Mouse (Mus musculus): ENCODE results near the gene Fgfr4. TPM values are rescaled to one million over a fixed set of nuclear protein-coding genes. Genes with fewer than 3 reads are reported as not detected.

Fgfr4 gene
- total and polyA plus RNA-seq, 3 experiments, result 0.07 to 0.21 (median 0.21) TPM

GRCm38 (mm10) chr13:55203740-55204139 lies 51.3 kb downstream of the Fgfr4 start:
- no peaks in the 10 kb centered on the region for H3K36me3 ChIP-seq (ENCODE audit: control insufficient read depth, insufficient read depth, low read length)
- H3K4me1 ChIP-seq (ENCODE audit: control insufficient read depth, insufficient read depth, low read length), result no peaks in the 10 kb centered on the region
- H3K4me3 ChIP-seq, result no peak overlapping the region
- no peak overlapping the region for H3K27ac ChIP-seq
- no peaks in the 10 kb centered on the region for H3K79me2 ChIP-seq (replicated peaks; ENCODE audit: control insufficient read depth, insufficient read depth, low read length)
- TF ChIP-seq EP300 (IDR thresholded peaks at IDR 0.05; ENCODE audit: insufficient read depth, low read depth, low read length) (no peak), POLR2A (IDR thresholded peaks at IDR 0.05; ENCODE audit: insufficient read depth, low read depth, low read length) (no peak), CTCF (IDR thresholded peaks at IDR 0.05) (no peak)
- H3K9ac ChIP-seq (ENCODE audit: low read depth, low read length), result no peak overlapping the region
- intact Hi-C loops (cut with DNase I), result no loop called here
- H3K27me3 ChIP-seq (ENCODE audit: control insufficient read depth, insufficient read depth, low read length), result no peaks in the 10 kb centered on the region
- no peak for DNase-seq
- 75% methylated on average over 9 of the region's 9 CpGs for WGBS

DNA sequence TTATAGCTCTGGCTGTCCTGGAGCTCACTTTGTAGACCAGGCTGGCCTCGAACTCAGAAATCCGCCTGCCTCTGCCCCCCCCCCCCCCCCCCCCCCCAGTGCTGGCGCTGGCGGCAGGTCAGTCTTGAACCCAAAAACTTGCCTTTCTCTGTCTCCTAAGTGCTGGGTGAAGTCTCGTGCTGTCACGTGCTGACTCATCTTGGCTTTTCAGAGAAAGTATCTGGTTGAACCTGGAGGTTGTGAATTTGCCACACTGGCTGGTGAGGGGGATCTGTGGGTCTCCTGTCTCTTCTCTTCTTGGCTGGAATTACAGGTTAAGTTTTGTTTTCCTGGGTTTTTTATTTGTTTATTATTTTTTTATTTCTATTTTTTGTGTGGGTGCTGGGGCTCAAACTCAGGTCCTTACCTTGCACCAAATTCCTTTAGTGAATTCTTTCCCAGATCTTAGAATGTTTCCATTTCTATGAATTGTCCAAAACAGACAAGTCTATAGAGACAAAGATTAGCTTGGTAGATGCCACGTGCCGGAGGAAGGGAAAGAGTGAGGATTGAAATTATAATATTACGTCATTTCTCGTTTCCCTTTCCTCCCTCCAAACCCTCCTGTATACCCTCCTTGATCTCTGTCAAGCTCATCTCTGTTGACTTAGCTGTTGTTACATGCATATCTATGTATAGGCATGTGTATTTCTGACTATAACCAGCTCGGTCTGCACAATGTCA lies 52.4 kb downstream of the Fgfr4 start:
- WGBS, result 62% methylated on average over 8 of the region's 11 CpGs
- intact Hi-C loops (cut with DNase I), result no loop called here
- TF ChIP-seq CTCF (IDR thresholded peaks at IDR 0.05) (no peak), EP300 (IDR thresholded peaks at IDR 0.05; ENCODE audit: insufficient read depth, low read depth, low read length) (no peak), POLR2A (IDR thresholded peaks at IDR 0.05; ENCODE audit: insufficient read depth, low read depth, low read length) (no peak)
- Histone ChIP-seq H3K4me1 (ENCODE audit: control insufficient read depth, insufficient read depth, low read length) (no peaks in the 10 kb centered on the region), H3K27me3 (ENCODE audit: control insufficient read depth, insufficient read depth, low read length) (no peaks in the 10 kb centered on the region), H3K27ac (no peak overlapping the region), H3K4me3 (no peak overlapping the region), H3K36me3 (ENCODE audit: control insufficient read depth, insufficient read depth, low read length) (no peaks in the 10 kb centered on the region), H3K9ac (ENCODE audit: low read depth, low read length) (no peak overlapping the region), H3K79me2 (replicated peaks; ENCODE audit: control insufficient read depth, insufficient read depth, low read length) (no peaks in the 10 kb centered on the region)
- DNase-seq, result no peak

- TF ChIP-seq EP300 (IDR thresholded peaks at IDR 0.05; ENCODE audit: insufficient read depth, low read depth, low read length), result no peak
- TF ChIP-seq POLR2A (IDR thresholded peaks at IDR 0.05; ENCODE audit: insufficient read depth, low read depth, low read length), result no peak
- no peaks in the 10 kb centered on the region for H3K27me3 ChIP-seq (ENCODE audit: control insufficient read depth, insufficient read depth, low read length)
- H3K4me3 ChIP-seq, result no peak overlapping the region
- 95% methylated on average over 6 of the region's 6 CpGs for WGBS
- intact Hi-C loops (cut with DNase I), result no loop called here
- no peaks in the 10 kb centered on the region for H3K79me2 ChIP-seq (replicated peaks; ENCODE audit: control insufficient read depth, insufficient read depth, low read length)
- H3K36me3 ChIP-seq (ENCODE audit: control insufficient read depth, insufficient read depth, low read length), result no peaks in the 10 kb centered on the region
- no peak overlapping the region for H3K27ac ChIP-seq
- no peak overlapping the region for H3K9ac ChIP-seq (ENCODE audit: low read depth, low read length)
- no peak for DNase-seq
- no peaks in the 10 kb centered on the region for H3K4me1 ChIP-seq (ENCODE audit: control insufficient read depth, insufficient read depth, low read length)
Observed at GRCm38 (mm10) chr13:55205448-55206205, 53.2 kb downstream of the Fgfr4 start.

DNA sequence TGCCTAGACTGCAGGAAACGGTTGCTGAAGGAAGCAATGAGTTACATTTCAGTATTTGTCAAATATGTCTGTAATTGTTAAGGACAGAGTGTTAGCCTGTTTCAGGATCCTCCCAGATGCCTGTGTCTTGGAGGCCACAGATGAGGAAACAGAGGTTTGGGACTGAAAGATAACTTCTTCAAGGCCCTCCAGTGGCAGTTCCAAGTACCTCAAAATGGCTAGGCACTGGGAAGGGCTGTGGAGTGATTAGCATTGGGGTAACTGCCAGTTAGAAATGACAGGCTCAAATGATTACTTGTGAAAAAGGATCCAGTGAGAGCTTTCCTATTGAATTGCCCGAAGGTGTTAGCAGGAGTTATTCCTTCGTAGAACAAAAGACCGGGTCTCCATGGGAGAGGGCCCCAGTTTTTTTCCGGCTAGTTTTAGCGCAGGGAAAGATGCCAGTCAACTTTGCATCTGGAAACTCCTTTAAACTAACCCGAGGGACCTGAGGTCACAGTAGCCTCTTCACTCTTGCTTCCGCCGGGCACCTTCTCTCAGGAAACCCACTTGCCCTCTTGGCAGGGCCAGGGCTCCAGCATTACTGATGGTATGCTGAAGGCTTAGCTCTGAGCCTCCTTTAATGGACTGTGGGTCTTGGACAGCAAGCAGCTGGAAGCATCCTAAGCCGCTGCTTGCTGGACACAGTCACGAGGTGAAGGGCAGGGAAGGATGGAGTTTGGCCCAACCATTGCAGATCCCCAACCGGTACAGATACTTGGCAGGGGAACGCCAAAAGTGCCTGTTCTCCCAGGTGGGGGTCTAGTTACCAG lies 56.6 kb downstream of the Fgfr4 start:
- TF ChIP-seq CTCF (IDR thresholded peaks at IDR 0.05) (peak; percentile 28), POLR2A (IDR thresholded peaks at IDR 0.05; ENCODE audit: insufficient read depth, low read depth, low read length) (no peak), EP300 (IDR thresholded peaks at IDR 0.05; ENCODE audit: insufficient read depth, low read depth, low read length) (no peak)

DNA sequence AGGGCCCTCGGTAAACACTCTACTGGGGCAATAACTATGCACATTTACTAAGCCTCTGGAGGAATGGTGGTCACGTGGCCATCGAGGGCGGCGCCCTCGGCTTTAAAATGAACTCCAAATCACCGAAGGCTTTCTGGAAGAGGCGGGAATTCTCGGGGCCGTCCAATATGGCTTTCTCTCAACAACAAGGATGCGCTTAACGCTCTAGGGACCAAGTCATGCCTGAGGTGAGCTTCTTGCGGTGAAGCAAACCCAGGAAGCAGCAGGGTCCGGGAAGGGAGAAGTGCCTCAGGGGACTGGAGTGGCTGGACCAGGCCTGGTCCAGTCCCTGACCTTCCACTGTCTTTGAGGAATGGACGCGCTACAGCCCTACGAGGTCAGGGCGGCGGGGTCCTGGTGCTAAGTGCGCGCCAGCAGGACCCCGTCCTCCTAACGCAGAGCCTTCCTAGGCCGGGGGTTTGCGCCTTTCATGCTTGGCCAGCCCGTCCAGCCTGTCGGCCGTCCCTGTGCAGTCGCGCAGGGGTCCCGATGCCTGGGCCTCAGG lies 57.3 kb downstream of the Fgfr4 start, which contains the start of gene Nsd1:
Gene Nsd1 (plus strand): TSS at position 134 of the 544 bp plus-strand sequence.
- TF ChIP-seq EP300 (IDR thresholded peaks at IDR 0.05; ENCODE audit: insufficient read depth, low read depth, low read length) (no peak), CTCF (IDR thresholded peaks at IDR 0.05) (no peak), POLR2A (IDR thresholded peaks at IDR 0.05; ENCODE audit: insufficient read depth, low read depth, low read length) (no peak)
- Histone ChIP-seq H3K27me3 (ENCODE audit: control insufficient read depth, insufficient read depth, low read length) (no peaks in the 10 kb centered on the region), H3K4me1 (ENCODE audit: control insufficient read depth, insufficient read depth, low read length) (peaks cover 15% of the 10 kb centered on the region), H3K9ac (ENCODE audit: low read depth, low read length) (peak within 1 kb of the TSS; percentile 99), H3K27ac (peak within 1 kb of the TSS; percentile 98), H3K4me3 (peak within 1 kb of the TSS; percentile 60), H3K36me3 (ENCODE audit: control insufficient read depth, insufficient read depth, low read length) (peaks cover 17% of the 10 kb centered on the region), H3K79me2 (replicated peaks; ENCODE audit: control insufficient read depth, insufficient read depth, low read length) (no peaks in the 10 kb centered on the region)
- no peak for DNase-seq
- 58% methylated on average over 31 of the region's 31 CpGs for WGBS
- intact Hi-C loops (cut with DNase I), result loop anchor here (2.0 to 5.0 kb wide), 2 partner anchors 19 to 113 kb away; partner anchors contain the start of genes Prelid1 and Rab24

More for the DNA sequence above, 56.6 kb downstream of the Fgfr4 start:
- peak; percentile 24 to 43 for DNase-seq
- Histone ChIP-seq H3K27ac (no peak overlapping the region; the same call in 1 of the 2 replicates), H3K79me2 (replicated peaks; ENCODE audit: control insufficient read depth, insufficient read depth, low read length) (no peaks in the 10 kb centered on the region), H3K36me3 (ENCODE audit: control insufficient read depth, insufficient read depth, low read length) (peaks cover 11% of the 10 kb centered on the region), H3K27me3 (ENCODE audit: control insufficient read depth, insufficient read depth, low read length) (no peaks in the 10 kb centered on the region), H3K4me1 (ENCODE audit: control insufficient read depth, insufficient read depth, low read length) (peaks cover 11% of the 10 kb centered on the region), H3K4me3 (no peak overlapping the region), H3K9ac (ENCODE audit: low read depth, low read length) (no peak overlapping the region)
- 78% methylated on average over 13 of the region's 13 CpGs for WGBS
- intact Hi-C loops (cut with DNase I), result loop anchor here (2.0 kb wide), 1 partner anchor 18 kb away; no protein-coding TSS in a partner anchor
